Mouse (Mus musculus) cerebellum, adult 18-20 months (tissue): ENCODE data around the gene Ptprn2.

Source experiments
- DNase-seq, 2 experiments: peaks; one replicate each; pipeline ENCODE4 v3.0.0; 2021

Gene Ptprn2

GRCm38 (mm10) chr12:116485591-116486403 is at the start of gene Ptprn2:
Ptprn2 (plus strand) TSS chr12:116485720.
- DNase-seq: peak; percentile 84 to 88

- DNase-seq: no peak
Measured at GRCm38 (mm10) chr12:116436125-116436524, 49.4 kb upstream of the Ptprn2 start.

- DNase-seq: no peak
Measured at GRCm38 (mm10) chr12:116438591-116438990, 46.9 kb upstream of the Ptprn2 start.

GRCm38 (mm10) chr12:116442184-116442583 is 43.3 kb upstream of the Ptprn2 start:
- no peak for DNase-seq

- no peak for DNase-seq
Measured at GRCm38 (mm10) chr12:116449536-116449935, 36.0 kb upstream of the Ptprn2 start.

- no peak for DNase-seq
Measured at GRCm38 (mm10) chr12:116460379-116461065, 25.0 kb upstream of the Ptprn2 start.

- no peak for DNase-seq
Measured at GRCm38 (mm10) chr12:116467030-116467429, 18.5 kb upstream of the Ptprn2 start.

- DNase-seq: no peak
Measured at GRCm38 (mm10) chr12:116468348-116468747, 17.2 kb upstream of the Ptprn2 start.

GRCm38 (mm10) chr12:116469096-116469495 is 16.4 kb upstream of the Ptprn2 start:
- no peak for DNase-seq

- no peak for DNase-seq
Measured at GRCm38 (mm10) chr12:116473264-116473663, 12.3 kb upstream of the Ptprn2 start.

- no peak for DNase-seq
Measured at GRCm38 (mm10) chr12:116473761-116474160, 11.8 kb upstream of the Ptprn2 start.

GRCm38 (mm10) chr12:116474676-116475075 is 10.8 kb upstream of the Ptprn2 start:
- DNase-seq: no peak

GRCm38 (mm10) chr12:116478771-116479170 is 6.7 kb upstream of the Ptprn2 start:
- no peak for DNase-seq

GRCm38 (mm10) chr12:116481921-116482320 is 3.6 kb upstream of the Ptprn2 start:
- DNase-seq: no peak

GRCm38 (mm10) chr12:116483581-116483980 is 1.9 kb upstream of the Ptprn2 start:
- no peak for DNase-seq

GRCm38 (mm10) chr12:116484991-116485390 is 529 bp upstream of the Ptprn2 start:
- no peak for DNase-seq

- DNase-seq: no peak
Measured at GRCm38 (mm10) chr12:116486404-116486730, 847 bp downstream of the Ptprn2 start.

GRCm38 (mm10) chr12:116488836-116489235 is 3.3 kb downstream of the Ptprn2 start:
- no peak for DNase-seq

- no peak for DNase-seq
Measured at GRCm38 (mm10) chr12:116490575-116491356, 5.2 kb downstream of the Ptprn2 start.

GRCm38 (mm10) chr12:116498666-116499065 is 13.1 kb downstream of the Ptprn2 start:
- no peak for DNase-seq

GRCm38 (mm10) chr12:116500652-116501051 is 15.1 kb downstream of the Ptprn2 start:
- DNase-seq: peak in 1 of 2 experiments; percentile 30

GRCm38 (mm10) chr12:116512482-116512881 is 27.0 kb downstream of the Ptprn2 start:
- DNase-seq: no peak

- DNase-seq: peak; percentile 35 to 42
Measured at GRCm38 (mm10) chr12:116513788-116514187, 28.3 kb downstream of the Ptprn2 start.
